Mouse (Mus musculus) ES-E14 (cell line): Measurements from ENCODE around the gene Cfap70.

Source experiments
- CHD2 ChIP-seq: IDR thresholded peaks from 2 replicates; pipeline ENCODE4 v1.6.1; 2014; ENCODE audit warnings: mild to moderate bottlenecking, low read depth, low read length, inconsistent platforms
- HCFC1 ChIP-seq: IDR thresholded peaks from 2 replicates; pipeline ENCODE4 v1.6.1; 2012; ENCODE audit warnings: low read length, inconsistent platforms, borderline replicate concordance; ENCODE audit not compliant: insufficient read depth
- MAFK ChIP-seq: IDR thresholded peaks from 2 replicates; pipeline ENCODE4 v1.6.1; 2014; ENCODE audit warnings: mild to moderate bottlenecking, low read depth, low read length, inconsistent platforms; ENCODE audit not compliant: insufficient read depth
- ZNF384 ChIP-seq: IDR thresholded peaks from 2 replicates; pipeline ENCODE4 v1.6.1; 2012; ENCODE audit warnings: low read depth, low read length, inconsistent platforms

GRCm38 (mm10) chr14:20379753-20380430 is 72.1 kb downstream of the Cfap70 start:
- no peak for TF ChIP-seq MAFK
- TF ChIP-seq ZNF384 = no peak
- no peak for TF ChIP-seq CHD2
- no peak for TF ChIP-seq HCFC1
